In genomic region chr1:146967534-146967933, GRCm38 (mm10) we compare ENCODE assay signal across 27 mouse cellular contexts.
A peak's percentile ranks its signal among the peaks of the same experiment; 100 is the strongest.
DNase-seq lines count a peak whose midpoint lies in the region; ATAC-seq and TF ChIP-seq lines count a peak whose summit lies in the region.
"Had no signal": no experiment of that assay in that cellular context is flagged by ENCODE, and none has a peak within 500 bp of the region (broad histone marks: within the 10 kb centered on the region; RNA-seq: fewer than 3 reads in every experiment).

No protein-coding gene starts in this region.

- no peak for TF ChIP-seq CTCF in bone marrow macrophage, adult 2 months (IDR thresholded peaks at IDR 0.05; ENCODE audit: low read depth, low read length)

- no peak for TF ChIP-seq POLR2A in bone marrow macrophage, adult 2 months (IDR thresholded peaks at IDR 0.05; ENCODE audit: borderline replicate concordance, low read depth, low read length)

- H3K4me1 ChIP-seq in bone marrow macrophage, adult 2 months (ENCODE audit: control insufficient read depth, insufficient read depth, low read length), result no peaks in the 10 kb centered on the region
- no peaks in the 10 kb centered on the region for H3K4me1 ChIP-seq in forebrain, embryonic 16.5 days (replicated peaks; ENCODE audit: control insufficient read depth, insufficient read depth, low read length)
- H3K4me1 ChIP-seq: embryonic facial prominence, embryonic 10.5 days; embryonic facial prominence, embryonic 13.5 days; forebrain, embryonic 10.5 days; hindbrain, embryonic 13.5 days had no signal

- no peaks in the 10 kb centered on the region for H3K36me3 ChIP-seq in forebrain, embryonic 16.5 days (ENCODE audit: control insufficient read depth, insufficient read depth)
- H3K36me3 ChIP-seq: embryonic facial prominence, embryonic 10.5 days; embryonic facial prominence, embryonic 13.5 days; forebrain, embryonic 10.5 days; hindbrain, embryonic 13.5 days had no signal

- DNase-seq in 416B (ENCODE audit: low read depth), result peak; percentile 34
- no peak for DNase-seq in adrenal gland, postnatal 25 days
- no peak for DNase-seq in yolk sac, embryonic 10.5 days (ENCODE audit: low spot score)
- DNase-seq: adrenal gland, adult 8-10 months; adrenal gland, postnatal 36 days; cerebellum, adult 11 months; cerebellum, adult 2 months; cerebellum, adult 9-11 months; cerebellum, postnatal 36 days; embryo, embryonic 11 days; gastrocnemius, postnatal 25 days; heart, adult 2 months; kidney, adult 18-20 months had no signal

- peak; percentile 55 for ATAC-seq in megakaryocyte, adult 5-6 weeks (ENCODE audit: poor library complexity, severe bottlenecking)
- no peak for ATAC-seq in forebrain, embryonic 16.5 days
- ATAC-seq: activated CD4-positive, CD25-positive, alpha-beta regulatory T cell, adult 4 months; forebrain, embryonic 14.5 days; hindbrain, postnatal 0 days; inflammation-experienced regulatory T-cells, adult 6 months; intestine, embryonic 16.5 days had no signal

- H3K27ac ChIP-seq in bone marrow macrophage, adult 2 months (ENCODE audit: insufficient read depth, low read depth, low read length), result peak overlapping the region; percentile 77
- no peak overlapping the region for H3K27ac ChIP-seq in forebrain, embryonic 16.5 days (ENCODE audit: low read length)
- H3K27ac ChIP-seq: embryonic facial prominence, embryonic 10.5 days; embryonic facial prominence, embryonic 13.5 days; forebrain, embryonic 10.5 days; heart, adult 2 months; hindbrain, embryonic 13.5 days; hindbrain, postnatal 0 days had no signal

- H3K4me2 ChIP-seq in forebrain, embryonic 16.5 days (ENCODE audit: low read length), result no peak overlapping the region
- H3K4me2 ChIP-seq: embryonic facial prominence, embryonic 13.5 days; heart, embryonic 11.5 days; hindbrain, embryonic 13.5 days had no signal

- H3K9ac ChIP-seq in forebrain, embryonic 16.5 days (replicated peaks; ENCODE audit: low read depth, low read length), result no peak overlapping the region
- H3K9ac ChIP-seq: embryonic facial prominence, embryonic 13.5 days; hindbrain, embryonic 13.5 days had no signal

- H3K27me3 ChIP-seq in forebrain, embryonic 16.5 days (replicated peaks; ENCODE audit: control insufficient read depth, insufficient read depth, low read length), result no peaks in the 10 kb centered on the region
- H3K27me3 ChIP-seq: embryonic facial prominence, embryonic 13.5 days; hindbrain, embryonic 13.5 days had no signal

- H3K9me3 ChIP-seq in forebrain, embryonic 16.5 days (ENCODE audit: control insufficient read depth, low read length), result no peaks in the 10 kb centered on the region
- H3K9me3 ChIP-seq: embryonic facial prominence, embryonic 10.5 days; embryonic facial prominence, embryonic 13.5 days; forebrain, embryonic 10.5 days; hindbrain, embryonic 13.5 days had no signal

- H3K4me3 ChIP-seq in bone marrow macrophage, adult 2 months (ENCODE audit: insufficient read depth, low read length), result no peak overlapping the region
- H3K4me3 ChIP-seq in forebrain, embryonic 16.5 days (replicated peaks; ENCODE audit: low read length), result no peak overlapping the region
- H3K4me3 ChIP-seq: embryonic facial prominence, embryonic 10.5 days; embryonic facial prominence, embryonic 13.5 days; erythroblast, embryonic 14.5 days; forebrain, embryonic 10.5 days; heart, adult 2 months; hindbrain, embryonic 13.5 days had no signal
